Mouse (Mus musculus): Measurements from ENCODE around the gene Cul5.

DNA sequence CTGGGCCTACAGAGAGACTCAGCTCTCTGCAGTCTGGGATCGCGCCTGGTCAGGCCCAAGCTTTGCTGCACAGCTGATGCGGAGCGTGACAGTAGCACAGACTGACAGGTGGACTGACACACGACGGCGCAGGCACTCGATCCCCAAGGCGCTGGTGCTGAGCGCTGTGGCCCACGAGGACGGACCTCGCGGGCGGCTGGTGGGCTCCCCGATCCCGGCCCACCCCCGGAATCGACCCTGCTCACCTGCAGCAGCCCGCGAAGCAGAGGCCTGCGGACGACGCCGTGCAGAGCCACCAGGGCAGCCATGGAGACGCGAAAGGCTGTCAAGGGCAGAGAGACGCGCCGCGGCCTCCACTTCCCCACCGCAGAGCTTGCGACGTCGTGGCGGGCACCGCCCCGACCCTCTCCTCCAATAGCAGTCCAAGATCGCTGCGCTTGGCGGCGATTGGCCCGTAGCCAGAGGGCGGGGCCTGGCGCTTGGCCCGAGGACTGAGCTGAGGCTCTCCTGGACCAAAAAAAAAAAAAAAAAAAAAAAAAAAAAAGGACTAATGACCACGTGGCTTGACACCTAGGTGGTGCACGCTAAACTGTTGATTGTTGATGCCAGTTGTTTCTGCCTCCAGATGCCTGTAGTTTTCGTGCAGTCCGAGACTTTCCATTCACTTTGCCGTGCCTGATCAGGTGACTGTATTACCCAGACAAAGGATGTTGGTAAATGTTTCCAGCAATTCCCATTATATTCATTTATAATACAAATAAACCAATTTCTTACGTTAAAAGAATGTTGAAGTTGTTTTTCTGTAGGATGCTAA, 59.6 kb downstream of the Cul5 start, which contains the start of gene Acat1:
- peak; percentile 83 for TF ChIP-seq POLR2A (IDR thresholded peaks at IDR 0.05; ENCODE audit: borderline replicate concordance, insufficient read depth, low read length)
- TF ChIP-seq CTCF (IDR thresholded peaks at IDR 0.05; ENCODE audit: borderline replicate concordance, insufficient read depth, low read depth, low read length), result no peak
